Mouse (Mus musculus) limb, embryonic 12.5 days (tissue): Measurements from ENCODE around the gene Mapk14. TPM values are rescaled to one million over a fixed set of nuclear protein-coding genes. Genes with fewer than 3 reads are reported as not detected.
A peak's percentile ranks its signal among the peaks of the same experiment; 100 is the strongest.

Source experiments
- ATAC-seq: fragments of 200-750 bp; cut with Nextera tagmentation; 2 replicates; pipeline ENCODE4 v1.8.0; 2017; ENCODE audit warnings: low read depth, moderate TSS enrichment; ENCODE audit not compliant: insufficient number of reproducible peaks, insufficient read depth, low FRiP score, low TSS enrichment
- H3K27ac ChIP-seq: fragments of 300-500 bp; sonication (generic); 2 replicates; pipeline ENCODE4 v1.5.1; 2016; ENCODE audit warnings: mild to moderate bottlenecking, moderate library complexity
- H3K27me3 ChIP-seq: fragments of 300-500 bp; sonication (generic); 2 replicates; pipeline ENCODE4 v1.6.1; 2016; ENCODE audit warnings: mild to moderate bottlenecking, moderate library complexity
- H3K36me3 ChIP-seq: fragments of 300-500 bp; sonication (generic); 2 replicates; pipeline ENCODE4 v1.6.1; 2016; ENCODE audit warnings: mild to moderate bottlenecking, moderate library complexity
- H3K4me1 ChIP-seq: fragments of 300-500 bp; sonication (generic); replicated peaks from 2 replicates; pipeline ENCODE4 v1.6.1; 2016
- H3K4me2 ChIP-seq: fragments of 300-500 bp; sonication (generic); 2 replicates; pipeline ENCODE4 v1.6.1; 2016; ENCODE audit warnings: mild to moderate bottlenecking, moderate library complexity
- H3K4me3 ChIP-seq: fragments of 300-500 bp; sonication (generic); replicated peaks from 2 replicates; pipeline ENCODE4 v1.5.1; 2016; ENCODE audit warnings: mild to moderate bottlenecking
- H3K9ac ChIP-seq: fragments of 300-500 bp; sonication (generic); replicated peaks from 2 replicates; pipeline ENCODE4 v1.6.1; 2016; ENCODE audit warnings: mild to moderate bottlenecking, moderate library complexity
- H3K9me3 ChIP-seq: fragments of 300-500 bp; sonication (generic); 2 replicates; pipeline ENCODE4 v1.6.1; 2016; ENCODE audit warnings: mild to moderate bottlenecking, moderate library complexity
- WGBS: fragments of 180-500 bp; shearing (Covaris S2); methylation state at CpG from one replicate; pipeline ENCODE4 v1.1.7; 2016; 5-methylcytosine and 5-hydroxymethylcytosine counted together
- polyA plus RNA-seq: library from polyadenylated mRNA; unstranded; fragments of >200 nt; fragmentation: Nextera tagmentation; extraction: Ambion mirVana; gene quantifications from 2 replicates; pipeline ENCODE4 v1.2.1, GENCODE M21; 2016

The Mapk14 gene
- polyA plus RNA-seq, 1 experiment from 2014 or later, result 48.9 TPM

GRCm38 (mm10) chr17:28687354-28687753 is 3.8 kb upstream of the Mapk14 start:
- peaks cover 10% of the 10 kb centered on the region; the same call in 1 of the 2 replicates for H3K4me1 ChIP-seq
- no peak overlapping the region for H3K9ac ChIP-seq
- no peak overlapping the region for H3K4me2 ChIP-seq
- peaks cover 14% of the 10 kb centered on the region for H3K27me3 ChIP-seq
- H3K27ac ChIP-seq, result no peak overlapping the region
- no peaks in the 10 kb centered on the region for H3K36me3 ChIP-seq
- 43% methylated on average over 4 of the region's 4 CpGs for WGBS
- H3K4me3 ChIP-seq, result no peak overlapping the region
- ATAC-seq, result no peak
- no peaks in the 10 kb centered on the region for H3K9me3 ChIP-seq

GRCm38 (mm10) chr17:28689586-28690283 is 1.4 kb upstream of the Mapk14 start, which contains the start of gene Slc26a8:
TSS of gene Slc26a8 (minus strand) at chr17:28690233.
- WGBS, result 7% methylated on average over 40 of the region's 40 CpGs
- H3K27ac ChIP-seq, result peak within 1 kb of the TSS; percentile 96
- peak within 1 kb of the TSS; percentile 97 for H3K4me3 ChIP-seq
- peaks cover 27% of the 10 kb centered on the region for H3K4me1 ChIP-seq
- peak within 1 kb of the TSS; percentile 72 for H3K9ac ChIP-seq
- no peaks in the 10 kb centered on the region for H3K9me3 ChIP-seq
- ATAC-seq, result no peak
- H3K4me2 ChIP-seq, result peak within 1 kb of the TSS; percentile 89
- H3K27me3 ChIP-seq, result peaks cover 14% of the 10 kb centered on the region
- 0 out of 2 replicates have a peak, but pooled peaks cover 6% of the 10 kb centered on the region for H3K36me3 ChIP-seq

- Histone ChIP-seq H3K36me3 (0 out of 2 replicates have a peak, but pooled peaks cover 6% of the 10 kb centered on the region), H3K4me1 (peaks cover 37% of the 10 kb centered on the region), H3K27ac (peak overlapping the region; percentile 96), H3K27me3 (peaks cover 14% of the 10 kb centered on the region), H3K9me3 (no peaks in the 10 kb centered on the region), H3K4me2 (peak overlapping the region; percentile 63), H3K9ac (peak overlapping the region; percentile 96), H3K4me3 (peak overlapping the region; percentile 97)
- ATAC-seq, result peak; percentile 52
- WGBS, result under 1% methylated on average over 48 of the region's 53 CpGs
These were observed 685 bp downstream of the Mapk14 start for GRCm38 (mm10) chr17:28691687-28692340.

- H3K27me3 ChIP-seq, result peaks cover 14% of the 10 kb centered on the region
These were observed 1.2 kb downstream of the Mapk14 start for GRCm38 (mm10) chr17:28692341-28692710.

GRCm38 (mm10) chr17:28693086-28693485 is 2.0 kb downstream of the Mapk14 start:
- Histone ChIP-seq H3K4me2 (peak overlapping the region; percentile 63), H3K9ac (peak overlapping the region; percentile 96; the same call in 1 of the 2 replicates), H3K36me3 (0 out of 2 replicates have a peak, but pooled peaks cover 6% of the 10 kb centered on the region), H3K4me3 (peak overlapping the region; percentile 97), H3K27ac (no peak overlapping the region), H3K27me3 (peaks cover 14% of the 10 kb centered on the region), H3K4me1 (peaks cover 49% of the 10 kb centered on the region), H3K9me3 (no peaks in the 10 kb centered on the region)
- no peak for ATAC-seq
- 59% methylated on average over 3 of the region's 3 CpGs for WGBS

More at GRCm38 (mm10) chr17:28692341-28692710, 1.2 kb downstream of the Mapk14 start:
- Histone ChIP-seq H3K4me1 (peaks cover 42% of the 10 kb centered on the region), H3K4me3 (peak overlapping the region; percentile 97), H3K27ac (peak overlapping the region; percentile 96), H3K9ac (peak overlapping the region; percentile 96), H3K36me3 (0 out of 2 replicates have a peak, but pooled peaks cover 6% of the 10 kb centered on the region), H3K4me2 (peak overlapping the region; percentile 63), H3K9me3 (no peaks in the 10 kb centered on the region)
- ATAC-seq, result no peak
- under 1% methylated on average over 18 of the region's 18 CpGs for WGBS

- 73% methylated on average over 2 of the region's 2 CpGs for WGBS
- H3K27me3 ChIP-seq, result peaks cover 7% of the 10 kb centered on the region
- H3K4me3 ChIP-seq, result no peak overlapping the region
- H3K4me2 ChIP-seq, result no peak overlapping the region
- no peak overlapping the region for H3K9ac ChIP-seq
- no peak for ATAC-seq
- no peaks in the 10 kb centered on the region for H3K9me3 ChIP-seq
- 0 out of 2 replicates have a peak, but pooled peaks cover 6% of the 10 kb centered on the region for H3K36me3 ChIP-seq
- peaks cover 48% of the 10 kb centered on the region for H3K4me1 ChIP-seq
- H3K27ac ChIP-seq, result no peak overlapping the region
These were observed 2.9 kb downstream of the Mapk14 start for GRCm38 (mm10) chr17:28694078-28694477.

GRCm38 (mm10) chr17:28694832-28695231 is 3.7 kb downstream of the Mapk14 start:
- ATAC-seq, result no peak
- H3K27me3 ChIP-seq, result no peaks in the 10 kb centered on the region
- no peak overlapping the region for H3K4me3 ChIP-seq
- H3K4me1 ChIP-seq, result peaks cover 42% of the 10 kb centered on the region
- H3K9ac ChIP-seq, result no peak overlapping the region
- H3K36me3 ChIP-seq, result 0 out of 2 replicates have a peak, but pooled peaks cover 6% of the 10 kb centered on the region
- no peak overlapping the region for H3K27ac ChIP-seq
- 63% methylated on average over 4 of the region's 4 CpGs for WGBS
- no peak overlapping the region for H3K4me2 ChIP-seq
- no peaks in the 10 kb centered on the region for H3K9me3 ChIP-seq

GRCm38 (mm10) chr17:28696641-28697040 is 5.5 kb downstream of the Mapk14 start:
- no peak overlapping the region for H3K9ac ChIP-seq
- peaks cover 38% of the 10 kb centered on the region for H3K4me1 ChIP-seq
- no peak overlapping the region for H3K27ac ChIP-seq

GRCm38 (mm10) chr17:28697290-28698195 is 6.4 kb downstream of the Mapk14 start:
- H3K27ac ChIP-seq, result no peak overlapping the region
- H3K27me3 ChIP-seq, result no peaks in the 10 kb centered on the region
- no peak for ATAC-seq
- H3K4me1 ChIP-seq, result peaks cover 38% of the 10 kb centered on the region
- H3K36me3 ChIP-seq, result peaks cover 10% of the 10 kb centered on the region; the same call in 1 of the 2 replicates
- no peaks in the 10 kb centered on the region for H3K9me3 ChIP-seq
- 79% methylated on average over 13 of the region's 13 CpGs for WGBS
- no peak overlapping the region for H3K9ac ChIP-seq
- H3K4me2 ChIP-seq, result no peak overlapping the region
- no peak overlapping the region for H3K4me3 ChIP-seq

More at GRCm38 (mm10) chr17:28696641-28697040, 5.5 kb downstream of the Mapk14 start:
- no peaks in the 10 kb centered on the region for H3K9me3 ChIP-seq
- no peak for ATAC-seq
- H3K27me3 ChIP-seq, result no peaks in the 10 kb centered on the region
- H3K4me2 ChIP-seq, result no peak overlapping the region
- peaks cover 7% of the 10 kb centered on the region; the same call in 1 of the 2 replicates for H3K36me3 ChIP-seq
- 27% methylated on average over 2 of the region's 2 CpGs for WGBS
- H3K4me3 ChIP-seq, result no peak overlapping the region

- Histone ChIP-seq H3K4me2 (no peak overlapping the region), H3K27me3 (no peaks in the 10 kb centered on the region), H3K9ac (no peak overlapping the region), H3K4me1 (peaks cover 32% of the 10 kb centered on the region), H3K27ac (no peak overlapping the region), H3K9me3 (no peaks in the 10 kb centered on the region), H3K36me3 (peaks cover 10% of the 10 kb centered on the region; the same call in 1 of the 2 replicates), H3K4me3 (no peak overlapping the region)
- ATAC-seq, result no peak
- 58% methylated on average over 4 of the region's 4 CpGs for WGBS
These were observed 7.1 kb downstream of the Mapk14 start for GRCm38 (mm10) chr17:28698245-28698644.
